Mouse (Mus musculus) heart, postnatal 25 days (tissue): ENCODE measurements around the gene Prdm11. TPM values are rescaled to one million over a fixed set of nuclear protein-coding genes. Genes with fewer than 3 reads are reported as not detected.

ENCODE experiments used
- DNase-seq: peaks from one replicate; pipeline ENCODE4 v3.0.0; 2022; ENCODE audit warnings: low spot score
- intact Hi-C: fragments of 180-260 bp; cut with DNase I; formaldehyde crosslinking; loops from one replicate; pipeline ENCODE4 v1.15.1; 2025
- total RNA-seq, 2 experiments: library from RNA; stranded (reverse); gene quantifications; 2 replicates each; pipeline ENCODE4 v1.2.3; 2021

The Prdm11 gene
- 10 to 100 TPM in 1 of 2 experiments, 1 to 10 TPM in 1; 9.5 to 10.3 TPM for total RNA-seq

GRCm38 (mm10) chr2:93045818-93046508 lies at the start of gene Prdm11:
Prdm11 (minus strand) TSS chr2:93046167.
- DNase-seq = no peak
- intact Hi-C loops = no loop called here

GRCm38 (mm10) chr2:93092347-93092746 lies 46.4 kb upstream of the Prdm11 start:
- DNase-seq = no peak
- intact Hi-C loops = no loop called here

GRCm38 (mm10) chr2:93091679-93092078 lies 45.7 kb upstream of the Prdm11 start:
- intact Hi-C loops = no loop called here
- DNase-seq = no peak

- intact Hi-C loops = no loop called here
Measured at GRCm38 (mm10) chr2:93089379-93090089, 43.6 kb upstream of the Prdm11 start.

GRCm38 (mm10) chr2:93088006-93088405 lies 42.0 kb upstream of the Prdm11 start:
- DNase-seq = no peak
- intact Hi-C loops = no loop called here

More at GRCm38 (mm10) chr2:93089379-93090089, 43.6 kb upstream of the Prdm11 start:
- DNase-seq = no peak

- intact Hi-C loops = no loop called here
- no peak for DNase-seq
Measured at GRCm38 (mm10) chr2:93085291-93086027, 39.5 kb upstream of the Prdm11 start.

GRCm38 (mm10) chr2:93084481-93084880 lies 38.5 kb upstream of the Prdm11 start:
- no peak for DNase-seq
- intact Hi-C loops = no loop called here

- intact Hi-C loops = no loop called here
- DNase-seq = no peak
Measured at GRCm38 (mm10) chr2:93083317-93083716, 37.4 kb upstream of the Prdm11 start.

- DNase-seq = no peak
- intact Hi-C loops = no loop called here
Measured at GRCm38 (mm10) chr2:93082846-93083245, 36.9 kb upstream of the Prdm11 start.

GRCm38 (mm10) chr2:93080871-93081608 lies 35.1 kb upstream of the Prdm11 start:
- intact Hi-C loops = no loop called here
- DNase-seq = no peak

GRCm38 (mm10) chr2:93079394-93079793 lies 33.4 kb upstream of the Prdm11 start:
- intact Hi-C loops = no loop called here
- no peak for DNase-seq

- no peak for DNase-seq
- intact Hi-C loops = loop anchor here (2.0 kb wide), 1 partner anchor 40 kb away; no protein-coding TSS in a partner anchor
Measured at GRCm38 (mm10) chr2:93076578-93076955, 30.6 kb upstream of the Prdm11 start.

GRCm38 (mm10) chr2:93075738-93076577 lies 30.0 kb upstream of the Prdm11 start:
- intact Hi-C loops = loop anchor here (2.0 kb wide), 1 partner anchor 41 kb away; no protein-coding TSS in a partner anchor
- no peak for DNase-seq

- DNase-seq = no peak
- intact Hi-C loops = loop anchor here (2.0 kb wide), 1 partner anchor 347 kb away; no protein-coding TSS in a partner anchor
Measured at GRCm38 (mm10) chr2:93071656-93072055, 25.7 kb upstream of the Prdm11 start.

GRCm38 (mm10) chr2:93068942-93069341 lies 23.0 kb upstream of the Prdm11 start:
- no peak for DNase-seq
- intact Hi-C loops = loop anchor here (1.0 to 5.0 kb wide), 4 partner anchors 119 to 403 kb away; partner anchors contain the start of gene Tspan18

GRCm38 (mm10) chr2:93063347-93063746 lies 17.4 kb upstream of the Prdm11 start:
- no peak for DNase-seq
- intact Hi-C loops = loop anchor here (1.0 kb wide), 1 partner anchor 159 kb away; no protein-coding TSS in a partner anchor

GRCm38 (mm10) chr2:93051873-93052272 lies 5.9 kb upstream of the Prdm11 start:
- intact Hi-C loops = no loop called here
- no peak for DNase-seq

GRCm38 (mm10) chr2:93048601-93049323 lies 2.8 kb upstream of the Prdm11 start:
- intact Hi-C loops = no loop called here
- peak; percentile 44 for DNase-seq
